Mouse (Mus musculus) megakaryocyte, embryonic 14.5 days (primary cell): ENCODE results near the gene Adam1a.

Experiments
- FLI1 ChIP-seq: IDR thresholded peaks from 2 replicates; pipeline ENCODE4 v1.6.1; 2012; ENCODE audit warnings: low read length, inconsistent platforms, mixed read lengths
- GATA1 ChIP-seq: IDR thresholded peaks from 3 replicates; pipeline ENCODE4 v1.6.1; 2012; ENCODE audit warnings: mixed read lengths, low read length, inconsistent platforms, borderline replicate concordance

DNA sequence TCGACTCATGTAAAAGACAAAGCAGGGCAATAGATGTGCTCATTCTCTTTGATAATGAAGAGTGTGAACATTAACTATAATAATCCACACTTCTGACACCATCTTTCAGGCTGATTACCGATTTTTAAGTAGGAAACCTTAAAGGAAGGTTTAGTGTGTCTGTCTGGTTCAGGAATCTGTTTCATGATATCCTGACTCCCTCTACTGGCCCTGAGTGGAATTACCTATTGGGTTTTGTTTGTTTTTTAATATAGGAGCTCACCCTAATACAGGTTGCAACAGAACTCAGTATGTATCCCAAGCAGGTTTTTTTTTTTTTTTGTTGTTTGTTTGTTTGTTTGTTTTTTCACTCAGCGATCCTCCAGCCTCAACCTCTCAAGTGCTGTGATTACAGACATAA, 67.6 kb downstream of the Adam1a start:
- no peak for TF ChIP-seq GATA1
- no peak for TF ChIP-seq FLI1
